Mouse (Mus musculus): Measurements from ENCODE around the gene Fau. TPM values are rescaled to one million over a fixed set of nuclear protein-coding genes. Genes with fewer than 3 reads are reported as not detected.

Fau gene
- 434 and 453 TPM in 2 replicates for polyA plus RNA-seq (2015; fragmentation: Nextera tagmentation; extraction: Ambion mirVana)

DNA sequence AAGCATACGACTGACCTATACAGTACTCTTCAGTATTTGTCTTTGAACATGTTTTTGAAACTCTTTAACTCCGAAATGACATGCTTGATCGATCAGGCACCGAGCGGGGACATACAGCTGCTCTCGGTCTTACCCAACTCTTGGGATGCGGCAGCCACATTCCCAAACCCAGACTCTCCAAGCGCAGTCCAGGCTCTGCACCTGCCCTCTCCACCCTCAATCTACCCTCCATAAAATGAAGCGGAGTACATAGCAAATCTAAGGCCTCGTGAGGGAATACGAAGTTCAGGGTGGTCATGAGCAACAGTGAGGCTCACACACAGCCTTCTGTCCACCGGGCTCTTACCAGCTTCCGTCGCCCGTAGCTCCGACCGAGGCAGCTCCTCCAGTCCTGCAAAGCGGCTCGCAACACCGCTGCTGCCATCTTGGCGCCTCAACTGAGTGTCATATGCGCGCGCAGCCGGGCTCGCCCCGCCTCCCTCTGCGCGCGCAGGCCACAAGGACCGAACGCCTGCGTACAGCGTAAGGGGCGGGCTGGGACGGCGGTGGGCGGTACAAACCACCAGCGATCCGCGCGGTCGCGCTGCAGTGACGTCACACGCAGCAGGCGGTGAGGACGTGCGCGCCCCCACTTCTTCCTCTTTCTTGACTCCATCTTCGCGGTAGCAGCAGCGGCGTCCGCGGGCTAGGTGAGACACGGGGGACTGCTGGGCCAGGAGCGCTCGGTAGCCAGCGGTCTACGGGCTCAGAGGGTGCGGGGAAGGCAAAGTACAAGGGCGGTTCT lies at the start of gene Fau, which contains the start of gene Mrpl49:
Gene Fau, plus strand, starts transcription at position 532 of the 784 bp plus-strand sequence.
Gene Mrpl49, minus strand, starts transcription at position 473 of the 784 bp plus-strand sequence.
- Histone ChIP-seq H3K27ac (peak within 1 kb of the TSS; percentile 83), H3K4me2 (peak within 1 kb of the TSS; percentile 79), H3K4me1 (replicated peaks) (peaks cover 29% of the 10 kb centered on the region), H3K9ac (peak within 1 kb of the TSS; percentile 92), H3K36me3 (peaks cover 45% of the 10 kb centered on the region), H3K27me3 (no peaks in the 10 kb centered on the region), H3K4me3 (peak within 1 kb of the TSS; percentile 94), H3K9me3 (replicated peaks) (no peaks in the 10 kb centered on the region)
- under 1% methylated on average over 62 of the region's 63 CpGs for WGBS
- ATAC-seq (replicated peaks; ENCODE audit: insufficient number of reproducible peaks, insufficient read depth, low FRiP score, low read depth) = peak; percentile 88

DNA sequence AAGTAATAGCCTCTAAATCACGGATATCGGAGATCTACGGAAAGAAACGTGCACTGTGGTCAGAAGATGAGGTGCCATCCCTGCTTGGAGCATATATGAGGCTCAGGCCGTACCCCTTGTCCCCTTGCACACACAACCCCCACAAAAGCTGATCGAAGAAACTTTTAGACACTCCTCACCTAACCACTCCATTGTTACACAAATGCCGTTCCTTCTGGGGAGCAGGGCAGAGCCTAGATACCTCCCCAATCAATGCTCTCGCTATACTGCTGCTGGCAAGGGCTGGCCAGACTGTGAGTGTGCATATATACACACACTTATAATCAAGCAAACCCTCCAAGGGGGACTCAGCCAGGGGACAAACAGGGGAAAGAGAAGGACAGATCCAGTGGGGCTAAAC lies 48.5 kb upstream of the Fau start:
- 78% methylated on average over 8 of the region's 8 CpGs for WGBS
- Histone ChIP-seq H3K9ac (no peak overlapping the region), H3K36me3 (no peaks in the 10 kb centered on the region), H3K4me1 (replicated peaks) (no peaks in the 10 kb centered on the region), H3K4me3 (no peak overlapping the region), H3K27me3 (0 out of 2 replicates have a peak, but pooled peaks cover 4% of the 10 kb centered on the region), H3K4me2 (no peak overlapping the region), H3K27ac (no peak overlapping the region), H3K9me3 (replicated peaks) (no peaks in the 10 kb centered on the region)
- ATAC-seq (replicated peaks; ENCODE audit: insufficient number of reproducible peaks, insufficient read depth, low FRiP score, low read depth) = no peak

GRCm38 (mm10) chr19:6013691-6014090 lies 44.0 kb upstream of the Fau start:
- H3K4me1 ChIP-seq (replicated peaks) = peaks cover 19% of the 10 kb centered on the region
- 92% methylated on average over 10 of the region's 10 CpGs for WGBS
- H3K36me3 ChIP-seq = no peaks in the 10 kb centered on the region
- no peak overlapping the region for H3K4me2 ChIP-seq
- H3K27me3 ChIP-seq = 0 out of 2 replicates have a peak, but pooled peaks cover 4% of the 10 kb centered on the region
- 0 out of 2 replicates have a peak overlapping the region, but pooled peaks have one; percentile 70 for H3K4me3 ChIP-seq
- H3K27ac ChIP-seq = no peak overlapping the region
- ATAC-seq (replicated peaks; ENCODE audit: insufficient number of reproducible peaks, insufficient read depth, low FRiP score, low read depth) = no peak
- H3K9me3 ChIP-seq (replicated peaks) = no peaks in the 10 kb centered on the region
- no peak overlapping the region for H3K9ac ChIP-seq

- no peaks in the 10 kb centered on the region for H3K9me3 ChIP-seq (replicated peaks)
- H3K4me1 ChIP-seq (replicated peaks) = peaks cover 19% of the 10 kb centered on the region
- 0 out of 2 replicates have a peak, but pooled peaks cover 4% of the 10 kb centered on the region for H3K27me3 ChIP-seq
- H3K9ac ChIP-seq = peak overlapping the region; percentile 71
- peak; percentile 83 for ATAC-seq (replicated peaks; ENCODE audit: insufficient number of reproducible peaks, insufficient read depth, low FRiP score, low read depth)
- WGBS = under 1% methylated on average over 18 of the region's 18 CpGs
- H3K36me3 ChIP-seq = no peaks in the 10 kb centered on the region
- H3K27ac ChIP-seq = peak overlapping the region; percentile 75
- peak overlapping the region; percentile 92 for H3K4me2 ChIP-seq
- H3K4me3 ChIP-seq = peak overlapping the region; percentile 70
Observed at GRCm38 (mm10) chr19:6014991-6015510, 42.6 kb upstream of the Fau start.

- peaks cover 19% of the 10 kb centered on the region for H3K4me1 ChIP-seq (replicated peaks)
- H3K36me3 ChIP-seq = no peaks in the 10 kb centered on the region
Observed at GRCm38 (mm10) chr19:6015511-6016315, 41.9 kb upstream of the Fau start, which contains the start of gene Capn1. TSS of gene Capn1 (minus strand) at chr19:6015897.

GRCm38 (mm10) chr19:6016532-6016931 lies 41.1 kb upstream of the Fau start:
- H3K9me3 ChIP-seq (replicated peaks) = no peaks in the 10 kb centered on the region
- peak overlapping the region; percentile 92 for H3K4me2 ChIP-seq
- H3K27me3 ChIP-seq = 0 out of 2 replicates have a peak, but pooled peaks cover 4% of the 10 kb centered on the region
- H3K9ac ChIP-seq = no peak overlapping the region
- 0 out of 2 replicates have a peak overlapping the region, but pooled peaks have one; percentile 70 for H3K4me3 ChIP-seq
- ATAC-seq (replicated peaks; ENCODE audit: insufficient number of reproducible peaks, insufficient read depth, low FRiP score, low read depth) = no peak
- no peaks in the 10 kb centered on the region for H3K36me3 ChIP-seq
- 49% methylated on average over 7 of the region's 7 CpGs for WGBS
- H3K27ac ChIP-seq = no peak overlapping the region
- H3K4me1 ChIP-seq (replicated peaks) = peaks cover 19% of the 10 kb centered on the region

More at GRCm38 (mm10) chr19:6015511-6016315, 41.9 kb upstream of the Fau start, which contains the start of gene Capn1:
- H3K9ac ChIP-seq = peak within 1 kb of the TSS; percentile 71
- peak; percentile 84 for ATAC-seq (replicated peaks; ENCODE audit: insufficient number of reproducible peaks, insufficient read depth, low FRiP score, low read depth)
- peak within 1 kb of the TSS; percentile 70 for H3K4me3 ChIP-seq
- peak within 1 kb of the TSS; percentile 92 for H3K4me2 ChIP-seq
- no peaks in the 10 kb centered on the region for H3K9me3 ChIP-seq (replicated peaks)
- H3K27ac ChIP-seq = peak within 1 kb of the TSS; percentile 75
- 3% methylated on average over 40 of the region's 40 CpGs for whole genome bisulfite sequencing
- H3K27me3 ChIP-seq = 0 out of 2 replicates have a peak, but pooled peaks cover 4% of the 10 kb centered on the region

- Histone ChIP-seq H3K9ac (no peak overlapping the region), H3K27me3 (0 out of 2 replicates have a peak, but pooled peaks cover 4% of the 10 kb centered on the region), H3K36me3 (no peaks in the 10 kb centered on the region), H3K9me3 (replicated peaks) (no peaks in the 10 kb centered on the region), H3K4me3 (no peak overlapping the region), H3K4me1 (replicated peaks) (peaks cover 19% of the 10 kb centered on the region), H3K27ac (no peak overlapping the region), H3K4me2 (no peak overlapping the region)
- no peak for ATAC-seq (replicated peaks; ENCODE audit: insufficient number of reproducible peaks, insufficient read depth, low FRiP score, low read depth)
- WGBS = 30% methylated on average over 15 of the region's 15 CpGs
Observed at GRCm38 (mm10) chr19:6018142-6019089, 39.2 kb upstream of the Fau start.

GRCm38 (mm10) chr19:6020276-6020675 lies 37.4 kb upstream of the Fau start:
- no peak for ATAC-seq (replicated peaks; ENCODE audit: insufficient number of reproducible peaks, insufficient read depth, low FRiP score, low read depth)
- no peaks in the 10 kb centered on the region for H3K9me3 ChIP-seq (replicated peaks)
- H3K4me3 ChIP-seq = no peak overlapping the region
- H3K4me2 ChIP-seq = no peak overlapping the region
- no peak overlapping the region for H3K27ac ChIP-seq
- H3K9ac ChIP-seq = no peak overlapping the region
- H3K4me1 ChIP-seq (replicated peaks) = peaks cover 10% of the 10 kb centered on the region
- no peaks in the 10 kb centered on the region for H3K36me3 ChIP-seq
- 43% methylated on average over 3 of the region's 3 CpGs for WGBS
- no peaks in the 10 kb centered on the region for H3K27me3 ChIP-seq

GRCm38 (mm10) chr19:6023059-6023458 lies 34.6 kb upstream of the Fau start:
- no peak for ATAC-seq (replicated peaks; ENCODE audit: insufficient number of reproducible peaks, insufficient read depth, low FRiP score, low read depth)
- no peak overlapping the region for H3K27ac ChIP-seq

DNA sequence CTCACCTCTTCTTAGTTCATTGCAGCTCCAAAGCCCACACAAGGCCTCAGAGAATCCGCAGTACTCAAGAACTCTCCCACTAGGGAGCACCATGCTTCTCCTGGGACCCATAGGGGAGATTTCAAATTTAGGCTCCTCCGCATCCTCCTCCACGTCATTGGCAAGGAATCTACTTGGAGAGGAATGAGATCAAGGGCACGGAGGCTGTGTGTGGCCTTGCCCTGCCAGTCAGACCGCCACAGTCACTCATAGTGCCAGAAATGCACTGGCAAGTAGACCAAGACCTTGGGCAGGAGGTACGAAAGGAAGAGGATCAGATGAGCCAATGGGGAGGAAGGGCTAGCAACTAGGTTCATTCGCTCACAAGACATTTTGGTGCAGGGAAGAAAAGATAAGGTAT lies 33.7 kb upstream of the Fau start:
- ATAC-seq (replicated peaks; ENCODE audit: insufficient number of reproducible peaks, insufficient read depth, low FRiP score, low read depth) = no peak
- no peak overlapping the region for H3K4me2 ChIP-seq
- H3K9me3 ChIP-seq (replicated peaks) = no peaks in the 10 kb centered on the region
- H3K27me3 ChIP-seq = no peaks in the 10 kb centered on the region
- H3K9ac ChIP-seq = no peak overlapping the region
- H3K4me1 ChIP-seq (replicated peaks) = no peaks in the 10 kb centered on the region
- no peaks in the 10 kb centered on the region for H3K36me3 ChIP-seq
- 73% methylated on average over 7 of the region's 7 CpGs for WGBS
- H3K27ac ChIP-seq = no peak overlapping the region
- no peak overlapping the region for H3K4me3 ChIP-seq

More at GRCm38 (mm10) chr19:6023059-6023458, 34.6 kb upstream of the Fau start:
- Histone ChIP-seq H3K9ac (no peak overlapping the region), H3K4me1 (replicated peaks) (no peaks in the 10 kb centered on the region), H3K27me3 (no peaks in the 10 kb centered on the region), H3K4me3 (no peak overlapping the region), H3K4me2 (no peak overlapping the region), H3K36me3 (no peaks in the 10 kb centered on the region), H3K9me3 (replicated peaks) (no peaks in the 10 kb centered on the region)
- 48% methylated on average over 8 of the region's 8 CpGs for WGBS
